Mouse (Mus musculus): ENCODE measurements at regions not wholly inside any gene's neighbourhood (a gene's known extent, or its start where the extent isn't known, plus 50 kb on each side); places are given as distances from the start of the nearest gene placed in this dataset.

GRCm38 (mm10) chr14:115038788-115039187 lies 53.2 kb upstream of the Gpc5 start:
- TF ChIP-seq CTCF (IDR thresholded peaks at IDR 0.05; ENCODE audit: insufficient read depth, low read depth, low read length) (no peak), POLR2A (IDR thresholded peaks at IDR 0.05; ENCODE audit: insufficient read depth, low read depth, low read length) (no peak)
